Mouse (Mus musculus) liver, embryonic 15.5 days (tissue): ENCODE measurements around the gene Acvr2b. TPM values are rescaled to one million over a fixed set of nuclear protein-coding genes. Genes with fewer than 3 reads are reported as not detected.

Experiments
- ATAC-seq: fragments of 200-750 bp; cut with Nextera tagmentation; 2 replicates; pipeline ENCODE4 v1.8.0; 2017; ENCODE audit warnings: moderate number of reproducible peaks, mild to moderate bottlenecking, moderate library complexity; ENCODE audit not compliant: insufficient read depth
- H3K27ac ChIP-seq: fragments of 300-500 bp; sonication (generic); replicated peaks from 2 replicates; pipeline ENCODE4 v1.5.1; 2015; ENCODE audit warnings: mild to moderate bottlenecking, inconsistent platforms
- H3K27me3 ChIP-seq: fragments of 300-500 bp; sonication (generic); 2 replicates; pipeline ENCODE4 v1.6.1; 2015; ENCODE audit warnings: mild to moderate bottlenecking, inconsistent platforms
- H3K36me3 ChIP-seq: fragments of 300-500 bp; sonication (generic); replicated peaks from 2 replicates; pipeline ENCODE4 v1.6.1; 2015; ENCODE audit warnings: moderate library complexity, mild to moderate bottlenecking, inconsistent platforms
- H3K4me1 ChIP-seq: fragments of 300-500 bp; sonication (generic); replicated peaks from 2 replicates; pipeline ENCODE4 v1.6.1; 2015; ENCODE audit warnings: inconsistent platforms
- H3K4me2 ChIP-seq: fragments of 300-500 bp; sonication (generic); 2 replicates; pipeline ENCODE4 v1.6.1; 2015; ENCODE audit warnings: moderate library complexity, mild to moderate bottlenecking, inconsistent platforms
- H3K4me3 ChIP-seq: fragments of 300-500 bp; sonication (generic); replicated peaks from 2 replicates; pipeline ENCODE4 v1.5.1; 2015; ENCODE audit warnings: mild to moderate bottlenecking, inconsistent platforms
- H3K9ac ChIP-seq: fragments of 300-500 bp; sonication (generic); 2 replicates; pipeline ENCODE4 v1.6.1; 2015; ENCODE audit warnings: moderate library complexity, mild to moderate bottlenecking, inconsistent platforms
- H3K9me3 ChIP-seq: fragments of 300-500 bp; sonication (generic); replicated peaks from 2 replicates; pipeline ENCODE4 v1.6.1; 2016; ENCODE audit warnings: inconsistent platforms
- WGBS: fragments of 180-500 bp; shearing (Covaris S2); methylation state at CpG from one replicate; pipeline ENCODE4 v1.1.7; 2015; ENCODE audit warnings: mixed read lengths; ENCODE audit not compliant: insufficient replicate concordance; 5-methylcytosine and 5-hydroxymethylcytosine counted together
- polyA plus RNA-seq: library from polyadenylated mRNA; unstranded; fragments of >200 nt; fragmentation: Nextera tagmentation; extraction: Ambion mirVana; gene quantifications from 2 replicates; pipeline ENCODE4 v1.2.1, GENCODE M21; 2015

Gene Acvr2b
- polyA plus RNA-seq, 1 experiment from 2014 or later, result 3.2 TPM

GRCm38 (mm10) chr9:119375008-119375407 lies 26.9 kb upstream of the Acvr2b start:
- WGBS, result 72% methylated on average over 3 of the region's 3 CpGs
- Histone ChIP-seq H3K4me2 (no peak overlapping the region), H3K4me1 (no peaks in the 10 kb centered on the region), H3K27me3 (no peaks in the 10 kb centered on the region), H3K4me3 (no peak overlapping the region), H3K36me3 (no peaks in the 10 kb centered on the region), H3K27ac (no peak overlapping the region), H3K9ac (no peak overlapping the region), H3K9me3 (no peaks in the 10 kb centered on the region)
- ATAC-seq, result no peak

GRCm38 (mm10) chr9:119375556-119375955 lies 26.4 kb upstream of the Acvr2b start:
- ATAC-seq, result no peak
- no peaks in the 10 kb centered on the region for H3K27me3 ChIP-seq
- WGBS, result 72% methylated on average over 6 of the region's 6 CpGs
- no peaks in the 10 kb centered on the region for H3K4me1 ChIP-seq
- H3K9ac ChIP-seq, result no peak overlapping the region
- no peak overlapping the region for H3K27ac ChIP-seq
- H3K4me2 ChIP-seq, result no peak overlapping the region
- no peaks in the 10 kb centered on the region for H3K9me3 ChIP-seq
- H3K4me3 ChIP-seq, result no peak overlapping the region
- no peaks in the 10 kb centered on the region for H3K36me3 ChIP-seq

GRCm38 (mm10) chr9:119378231-119378630 lies 23.7 kb upstream of the Acvr2b start:
- ATAC-seq, result no peak
- Histone ChIP-seq H3K36me3 (no peaks in the 10 kb centered on the region), H3K27me3 (no peaks in the 10 kb centered on the region), H3K9me3 (no peaks in the 10 kb centered on the region), H3K4me3 (no peak overlapping the region), H3K9ac (no peak overlapping the region), H3K27ac (no peak overlapping the region), H3K4me2 (no peak overlapping the region), H3K4me1 (no peaks in the 10 kb centered on the region)
- 67% methylated on average over 4 of the region's 4 CpGs for WGBS

- no peak overlapping the region for H3K4me3 ChIP-seq
- no peak overlapping the region for H3K9ac ChIP-seq
- 60% methylated on average over 6 of the region's 6 CpGs for WGBS
- no peaks in the 10 kb centered on the region for H3K4me1 ChIP-seq
- ATAC-seq, result no peak
- H3K27me3 ChIP-seq, result no peaks in the 10 kb centered on the region
- H3K36me3 ChIP-seq, result no peaks in the 10 kb centered on the region
- no peak overlapping the region for H3K4me2 ChIP-seq
- no peak overlapping the region for H3K27ac ChIP-seq
- no peaks in the 10 kb centered on the region for H3K9me3 ChIP-seq
These were observed 19.3 kb upstream of the Acvr2b start for GRCm38 (mm10) chr9:119382603-119383002.

- H3K9ac ChIP-seq, result no peak overlapping the region
- WGBS, result 42% methylated on average over 5 of the region's 5 CpGs
- H3K27me3 ChIP-seq, result no peaks in the 10 kb centered on the region
- H3K4me2 ChIP-seq, result no peak overlapping the region
- no peaks in the 10 kb centered on the region for H3K4me1 ChIP-seq
- ATAC-seq, result no peak
- H3K27ac ChIP-seq, result no peak overlapping the region
- no peak overlapping the region for H3K4me3 ChIP-seq
- no peaks in the 10 kb centered on the region for H3K9me3 ChIP-seq
- H3K36me3 ChIP-seq, result no peaks in the 10 kb centered on the region
These were observed 13.0 kb upstream of the Acvr2b start for GRCm38 (mm10) chr9:119388956-119389355.

- Histone ChIP-seq H3K4me2 (no peak overlapping the region), H3K4me1 (no peaks in the 10 kb centered on the region), H3K27me3 (no peaks in the 10 kb centered on the region), H3K27ac (no peak overlapping the region), H3K36me3 (no peaks in the 10 kb centered on the region), H3K9ac (no peak overlapping the region), H3K4me3 (no peak overlapping the region), H3K9me3 (no peaks in the 10 kb centered on the region)
- ATAC-seq, result no peak
- WGBS, result 70% methylated on average over 2 of the region's 2 CpGs
These were observed 11.7 kb upstream of the Acvr2b start for GRCm38 (mm10) chr9:119390214-119390613.

DNA sequence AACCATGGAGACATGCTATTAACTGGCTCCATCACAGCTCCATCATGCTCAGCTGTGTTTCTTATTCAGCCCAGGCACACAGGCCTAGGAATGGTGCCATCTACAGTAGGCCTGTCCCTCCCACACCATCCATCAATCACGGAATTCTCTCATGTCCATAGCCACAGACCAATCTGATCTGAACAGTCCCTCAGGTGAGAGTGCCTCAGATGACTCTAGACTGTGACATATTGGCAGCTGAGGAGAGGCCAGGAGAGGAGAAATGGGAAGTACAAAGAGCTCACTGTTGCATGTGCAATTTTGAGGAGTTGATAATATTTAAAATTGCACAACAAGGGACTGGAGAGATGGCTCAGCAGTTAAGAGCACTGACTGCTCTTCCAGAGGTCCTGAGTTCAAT lies 7.1 kb upstream of the Acvr2b start:
- H3K36me3 ChIP-seq, result no peaks in the 10 kb centered on the region
- H3K27ac ChIP-seq, result no peak overlapping the region
- H3K9ac ChIP-seq, result no peak overlapping the region
- no peaks in the 10 kb centered on the region for H3K27me3 ChIP-seq
- 45% methylated on average over 1 of the region's 1 CpGs for WGBS
- H3K9me3 ChIP-seq, result no peaks in the 10 kb centered on the region
- no peak overlapping the region for H3K4me2 ChIP-seq
- ATAC-seq, result no peak
- no peaks in the 10 kb centered on the region for H3K4me1 ChIP-seq
- no peak overlapping the region for H3K4me3 ChIP-seq

- Histone ChIP-seq H3K9ac (no peak overlapping the region), H3K4me2 (peak overlapping the region; percentile 73), H3K36me3 (no peaks in the 10 kb centered on the region), H3K4me3 (peak overlapping the region; percentile 66), H3K9me3 (no peaks in the 10 kb centered on the region), H3K4me1 (peaks cover 32% of the 10 kb centered on the region), H3K27ac (no peak overlapping the region), H3K27me3 (peaks cover 47% of the 10 kb centered on the region)
- under 1% methylated on average over 7 of the region's 7 CpGs for WGBS
- ATAC-seq, result peak; percentile 10
These were observed 567 bp upstream of the Acvr2b start for GRCm38 (mm10) chr9:119401351-119401750.

DNA sequence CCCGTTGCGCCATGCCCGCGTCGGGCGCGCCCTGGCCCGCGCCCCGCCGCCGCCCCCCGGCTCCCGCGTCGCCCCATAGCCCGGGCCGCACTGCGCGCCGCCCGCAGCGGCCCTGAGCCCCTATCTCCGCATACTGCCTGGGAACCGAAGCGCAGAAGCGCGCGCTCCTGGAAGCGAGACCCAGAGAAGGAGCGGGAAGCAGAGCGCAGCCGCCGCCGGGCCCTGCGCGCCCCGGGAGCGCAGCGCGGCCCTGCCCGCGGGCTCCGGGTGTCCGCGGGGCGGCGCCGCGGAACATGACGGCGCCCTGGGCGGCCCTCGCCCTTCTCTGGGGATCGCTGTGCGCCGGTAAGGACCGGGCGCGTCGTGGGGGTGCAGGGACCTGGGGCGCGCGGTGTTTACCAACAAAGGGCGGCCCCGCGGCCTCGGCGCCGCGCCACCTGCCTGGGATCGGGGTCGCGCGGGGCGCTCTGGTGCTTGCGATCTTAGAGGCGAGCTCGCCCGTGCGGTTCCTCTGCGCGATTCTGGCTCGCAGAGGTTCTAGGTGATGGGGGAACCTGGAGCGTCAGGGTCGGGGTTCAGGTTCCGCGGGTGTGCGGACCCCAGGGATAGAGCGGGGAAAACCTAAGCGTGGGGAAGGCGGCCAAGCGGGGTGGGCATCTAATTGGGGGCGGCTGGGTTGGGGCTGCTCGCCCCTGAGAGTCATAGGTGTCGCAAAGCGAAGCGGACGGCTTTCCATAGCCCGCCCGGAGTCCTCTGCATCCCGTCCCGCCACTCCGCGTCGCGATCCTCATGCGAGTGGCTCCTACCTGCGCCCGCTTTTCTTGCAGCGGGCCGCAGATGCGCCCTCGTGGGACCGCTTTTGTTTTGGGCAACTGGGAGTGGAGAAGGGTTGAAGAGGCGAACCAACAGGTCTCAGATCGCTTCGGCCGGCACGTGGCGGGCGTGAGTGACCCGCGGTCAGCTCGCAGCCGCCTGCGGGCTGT lies 626 bp downstream of the Acvr2b start:
- Histone ChIP-seq H3K4me2 (peak overlapping the region; percentile 73), H3K9ac (peak overlapping the region; percentile 59), H3K36me3 (no peaks in the 10 kb centered on the region), H3K9me3 (no peaks in the 10 kb centered on the region), H3K27ac (peak overlapping the region; percentile 78), H3K27me3 (peaks cover 47% of the 10 kb centered on the region), H3K4me3 (peak overlapping the region; percentile 66), H3K4me1 (peaks cover 32% of the 10 kb centered on the region)
- 1% methylated on average over 127 of the region's 127 CpGs for WGBS
- peak; percentile 36 for ATAC-seq

DNA sequence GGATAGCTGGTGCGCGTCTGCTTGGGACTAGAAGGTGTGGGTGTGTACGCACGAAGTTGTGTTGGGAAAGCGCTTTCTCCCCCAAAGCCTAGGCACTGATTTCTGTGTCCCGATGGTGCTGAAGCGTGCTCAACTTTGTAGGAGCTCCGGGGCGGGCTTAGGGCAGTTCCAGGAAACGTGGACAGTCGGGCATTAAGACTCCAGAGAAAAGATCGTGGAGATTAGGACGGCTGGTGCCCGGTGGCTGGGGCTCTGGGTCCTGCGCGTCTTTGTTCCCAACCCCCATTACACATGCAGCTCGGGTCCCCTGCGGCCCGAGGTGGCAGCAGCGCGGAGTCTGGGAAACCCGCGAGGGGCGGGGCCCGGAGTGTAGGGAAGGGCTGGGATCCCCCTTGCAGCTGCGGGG lies 1.3 kb downstream of the Acvr2b start:
- WGBS, result under 1% methylated on average over 26 of the region's 26 CpGs
- H3K4me3 ChIP-seq, result peak overlapping the region; percentile 66
- no peak overlapping the region for H3K27ac ChIP-seq
- peaks cover 47% of the 10 kb centered on the region for H3K27me3 ChIP-seq
- peak overlapping the region; percentile 73 for H3K4me2 ChIP-seq
- H3K36me3 ChIP-seq, result no peaks in the 10 kb centered on the region
- H3K9me3 ChIP-seq, result no peaks in the 10 kb centered on the region
- ATAC-seq, result no peak
- peak overlapping the region; percentile 59; the same call in 1 of the 2 replicates for H3K9ac ChIP-seq
- H3K4me1 ChIP-seq, result peaks cover 32% of the 10 kb centered on the region

DNA sequence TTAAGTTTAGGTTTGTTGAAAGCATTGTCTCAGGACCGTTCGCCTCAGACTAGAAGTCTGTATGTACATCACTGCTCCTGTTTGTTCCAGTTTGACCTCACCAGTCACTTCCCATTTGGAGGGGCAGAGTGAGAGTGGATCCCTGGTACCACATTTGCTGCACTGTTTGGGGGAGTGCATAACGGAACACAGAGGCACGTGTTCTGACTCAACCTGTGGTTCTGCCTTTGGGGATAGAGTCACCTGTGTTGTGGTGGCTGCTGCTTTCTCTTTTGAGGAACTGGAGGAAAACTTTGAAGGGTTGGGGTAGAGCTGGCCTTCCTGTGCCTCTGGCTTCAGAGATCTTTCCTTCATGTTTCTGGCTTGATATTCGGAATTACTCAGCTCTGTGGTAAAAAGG lies 2.2 kb downstream of the Acvr2b start:
- Histone ChIP-seq H3K36me3 (no peaks in the 10 kb centered on the region), H3K4me1 (peaks cover 32% of the 10 kb centered on the region), H3K9ac (no peak overlapping the region), H3K9me3 (no peaks in the 10 kb centered on the region), H3K27me3 (peaks cover 47% of the 10 kb centered on the region), H3K27ac (no peak overlapping the region), H3K4me2 (no peak overlapping the region), H3K4me3 (no peak overlapping the region)
- WGBS, result 37% methylated on average over 5 of the region's 5 CpGs
- ATAC-seq, result no peak
